Mouse (Mus musculus) left cerebral cortex, postnatal 14 days (tissue): ENCODE measurements around the gene AU040320. TPM values are rescaled to one million over a fixed set of nuclear protein-coding genes. Genes with fewer than 3 reads are reported as not detected.

ENCODE experiments used
- DNase-seq, 2 experiments: peaks; one replicate each; pipeline ENCODE4 v3.0.0; 2021 to 2022; ENCODE audit warnings: low spot score in 2 of 2, mixed read lengths in 1 of 2
- intact Hi-C: fragments of 180-260 bp; cut with DNase I; formaldehyde crosslinking; loops from one replicate; pipeline ENCODE4 v1.15.1; 2025
- total RNA-seq, 2 experiments: library from RNA; stranded (reverse); gene quantifications; 2 replicates each; pipeline ENCODE4 v1.2.3; 2021

AU040320 gene
- total RNA-seq, 2 experiments from 2014 or later = 53.8 to 55.3 TPM

GRCm38 (mm10) chr4:126773871-126774270, 20.5 kb downstream of the AU040320 start:
- no peak for DNase-seq
- intact Hi-C loops = no loop called here

- intact Hi-C loops = no loop called here
- no peak for DNase-seq
Observed at GRCm38 (mm10) chr4:126775182-126775581, 21.8 kb downstream of the AU040320 start.

GRCm38 (mm10) chr4:126779148-126779581, 25.8 kb downstream of the AU040320 start:
- peak; percentile 27 to 66 for DNase-seq
- intact Hi-C loops = no loop called here

GRCm38 (mm10) chr4:126779826-126780775, 26.8 kb downstream of the AU040320 start:
- intact Hi-C loops = loop anchor here (5.0 kb wide), 1 partner anchor 33 kb away; no protein-coding TSS in a partner anchor
- peak; percentile 32 to 45 for DNase-seq

- intact Hi-C loops = loop anchor here (5.0 kb wide), 1 partner anchor 35 kb away; no protein-coding TSS in a partner anchor
- no peak for DNase-seq
Observed at GRCm38 (mm10) chr4:126781871-126782270, 28.5 kb downstream of the AU040320 start.

GRCm38 (mm10) chr4:126782512-126782911, 29.2 kb downstream of the AU040320 start:
- intact Hi-C loops = loop anchor here (5.0 kb wide), 1 partner anchor 35 kb away; no protein-coding TSS in a partner anchor
- DNase-seq = peak in 1 of 2 experiments; percentile 26

GRCm38 (mm10) chr4:126782996-126783395, 29.7 kb downstream of the AU040320 start:
- intact Hi-C loops = loop anchor here (5.0 kb wide), 1 partner anchor 36 kb away; no protein-coding TSS in a partner anchor
- peak; percentile 43 to 59 for DNase-seq

- peak in 1 of 2 experiments; percentile 68 for DNase-seq
- intact Hi-C loops = no loop called here
Observed at GRCm38 (mm10) chr4:126792341-126793102, 39.2 kb downstream of the AU040320 start.

- DNase-seq = no peak
- intact Hi-C loops = no loop called here
Observed at GRCm38 (mm10) chr4:126802174-126802573, 48.8 kb downstream of the AU040320 start.

- no peak for DNase-seq
Observed at GRCm38 (mm10) chr4:126803268-126803873, 50.0 kb downstream of the AU040320 start.

GRCm38 (mm10) chr4:126805741-126806140, 52.4 kb downstream of the AU040320 start:
- no peak for DNase-seq
- intact Hi-C loops = no loop called here

More at GRCm38 (mm10) chr4:126803268-126803873, 50.0 kb downstream of the AU040320 start:
- intact Hi-C loops = no loop called here

GRCm38 (mm10) chr4:126806692-126807427, 53.5 kb downstream of the AU040320 start:
- intact Hi-C loops = no loop called here
- DNase-seq = no peak

- intact Hi-C loops = no loop called here
- no peak for DNase-seq
Observed at GRCm38 (mm10) chr4:126810566-126810965, 57.2 kb downstream of the AU040320 start.

- intact Hi-C loops = no loop called here
- DNase-seq = peak in 1 of 2 experiments; percentile 19
Observed at GRCm38 (mm10) chr4:126813212-126813611, 59.9 kb downstream of the AU040320 start.

GRCm38 (mm10) chr4:126814854-126815253, 61.5 kb downstream of the AU040320 start:
- DNase-seq = no peak
- intact Hi-C loops = no loop called here

GRCm38 (mm10) chr4:126822891-126823882, 69.8 kb downstream of the AU040320 start:
- DNase-seq = no peak
- intact Hi-C loops = no loop called here

GRCm38 (mm10) chr4:126823917-126824316, 70.6 kb downstream of the AU040320 start:
- no peak for DNase-seq
- intact Hi-C loops = no loop called here

- intact Hi-C loops = no loop called here
- no peak for DNase-seq
Observed at GRCm38 (mm10) chr4:126831122-126831521, 77.8 kb downstream of the AU040320 start.
